Comparison of ENCODE assay signal across 8 mouse cellular contexts in genomic region chr7:126273351-126274042, GRCm38 (mm10). TPM values are rescaled to one million over a fixed set of nuclear protein-coding genes. Genes with fewer than 3 reads are reported as not detected.
DNase-seq lines count a peak whose midpoint lies in the region; ATAC-seq and TF ChIP-seq lines count a peak whose summit lies in the region.

No protein-coding gene starts in this region.

- H3K4me2 ChIP-seq in heart, embryonic 13.5 days, result peak overlapping the region; percentile 98
- peak overlapping the region; percentile 89 for H3K4me2 ChIP-seq in hindbrain, embryonic 16.5 days (ENCODE audit: low read length)

- no peak for TF ChIP-seq POLR2A in bone marrow macrophage, adult 2 months (IDR thresholded peaks at IDR 0.05; ENCODE audit: borderline replicate concordance, low read depth, low read length)

- no peak for TF ChIP-seq CTCF in bone marrow macrophage, adult 2 months (IDR thresholded peaks at IDR 0.05; ENCODE audit: low read depth, low read length)

- peaks cover 33% of the 10 kb centered on the region for H3K4me1 ChIP-seq in heart, embryonic 13.5 days
- H3K4me1 ChIP-seq in bone marrow macrophage, adult 2 months (ENCODE audit: control insufficient read depth, insufficient read depth, low read length), result 0 out of 2 replicates have a peak, but pooled peaks cover 3% of the 10 kb centered on the region
- H3K4me1 ChIP-seq in hindbrain, embryonic 16.5 days (ENCODE audit: control insufficient read depth, insufficient read depth, low read depth, low read length), result peaks cover 47% of the 10 kb centered on the region

- peak overlapping the region; percentile 90 for H3K4me3 ChIP-seq in heart, embryonic 13.5 days
- peak overlapping the region; percentile 81 for H3K4me3 ChIP-seq in bone marrow macrophage, adult 2 months (ENCODE audit: insufficient read depth, low read length)
- peak overlapping the region; percentile 92 for H3K4me3 ChIP-seq in hindbrain, embryonic 16.5 days (ENCODE audit: low read length)

- WGBS in heart, embryonic 13.5 days, result 22% methylated on average over 11 of the region's 11 CpGs
- WGBS in hindbrain, embryonic 16.5 days, result 5% methylated on average over 11 of the region's 11 CpGs

- H3K27me3 ChIP-seq in heart, embryonic 13.5 days (replicated peaks), result peaks cover 16% of the 10 kb centered on the region; the same call in 1 of the 2 replicates
- H3K27me3 ChIP-seq in hindbrain, embryonic 16.5 days (replicated peaks; ENCODE audit: control insufficient read depth, insufficient read depth, low read length), result no peaks in the 10 kb centered on the region

- no peaks in the 10 kb centered on the region for H3K9me3 ChIP-seq in heart, embryonic 13.5 days
- H3K9me3 ChIP-seq in hindbrain, embryonic 16.5 days (ENCODE audit: control insufficient read depth, low read length), result no peaks in the 10 kb centered on the region

- intact Hi-C loops in gastrocnemius, postnatal 36 days (cut with DNase I), result no loop called here

- H3K9ac ChIP-seq in heart, embryonic 13.5 days, result peak overlapping the region; percentile 96
- H3K9ac ChIP-seq in hindbrain, embryonic 16.5 days (ENCODE audit: low read depth, low read length), result peak overlapping the region; percentile 100

- H3K27ac ChIP-seq in heart, embryonic 13.5 days (replicated peaks), result no peak overlapping the region; the same call in 1 of the 2 replicates
- H3K27ac ChIP-seq in bone marrow macrophage, adult 2 months (ENCODE audit: insufficient read depth, low read depth, low read length), result no peak overlapping the region
- H3K27ac ChIP-seq in hindbrain, embryonic 16.5 days (ENCODE audit: low read depth, low read length), result peak overlapping the region; percentile 97

- ATAC-seq in heart, embryonic 13.5 days (ENCODE audit: extremely low read depth, insufficient number of reproducible peaks, low FRiP score, low TSS enrichment), result no peak
- no peak for ATAC-seq in hindbrain, embryonic 16.5 days

- H3K36me3 ChIP-seq in heart, embryonic 13.5 days, result peaks cover 17% of the 10 kb centered on the region
- no peaks in the 10 kb centered on the region for H3K36me3 ChIP-seq in hindbrain, embryonic 16.5 days (ENCODE audit: control insufficient read depth, insufficient read depth, low read length)

- DNase-seq in heart, adult 9 months (ENCODE audit: low spot score in 2 of 2), result no peak
- peak; percentile 45 for DNase-seq in neural tube, embryonic 10.5 days (ENCODE audit: extremely low spot score, low spot score)
- no peak for DNase-seq in B cell, adult 2 months
- DNase-seq in gastrocnemius, postnatal 36 days, result no peak
- DNase-seq in gastrocnemius, postnatal 25 days, result no peak

RNA-seq across cellular contexts. Expression of gene Sbk1, which starts 1.1 kb away (rescaled TPM):
- polyA plus RNA-seq in heart, embryonic 13.5 days (2015; fragmentation: Nextera tagmentation; extraction: Ambion mirVana), result 12.7 and 13.7 TPM in 2 replicates
- 4.8 and 6.3 TPM in 2 replicates for polyA plus RNA-seq in bone marrow macrophage, adult 2 months (2012; ENCODE audit: insufficient read depth, insufficient read length, missing spikeins)
- 159 and 208 TPM in 2 replicates for polyA plus RNA-seq in hindbrain, embryonic 16.5 days (2015; fragmentation: Nextera tagmentation; extraction: Ambion mirVana)
- total RNA-seq in gastrocnemius, postnatal 36 days (2021), result 10 to 100 TPM; 18.4 to 24.0 TPM
- total RNA-seq in gastrocnemius, postnatal 25 days (2021), result 10 to 100 TPM; 22.2 to 25.0 TPM

Comparison
In these comparisons a context has a peak if more than half of its experiments do, and no peak if none do; other contexts are left out.
1. RNA of gene Sbk1, which starts 1.1 kb away (polyA plus RNA-seq): 159 to 208 TPM in hindbrain, embryonic 16.5 days; 12.7 to 13.7 TPM in heart, embryonic 13.5 days and 4.8 to 6.3 TPM in bone marrow macrophage, adult 2 months; every median in the first group is over 10 times any median in the second.
2. Peak in every context shown above with its lines, with median percentiles within 50 percentile points of each other: H3K4me3 ChIP-seq.